In genomic region chr10:25392786-25393185, GRCm38 (mm10) we compare ENCODE assay signal across 24 mouse cellular contexts. TPM values are rescaled to one million over a fixed set of nuclear protein-coding genes. Genes with fewer than 3 reads are reported as not detected.
DNase-seq lines count a peak whose midpoint lies in the region; ATAC-seq and TF ChIP-seq lines count a peak whose summit lies in the region.
"Had no signal": no experiment of that assay in that cellular context is flagged by ENCODE, and none has a peak within 500 bp of the region (broad histone marks: within the 10 kb centered on the region; RNA-seq: fewer than 3 reads in every experiment).

No protein-coding gene starts in this region.

- 69% methylated on average over 7 of the region's 7 CpGs for WGBS in lung, embryonic 14.5 days
- 92% methylated on average over 7 of the region's 7 CpGs for WGBS in forebrain, embryonic 10.5 days

- H3K9me3 ChIP-seq in lung, embryonic 14.5 days (ENCODE audit: low read depth, low read length), result no peaks in the 10 kb centered on the region
- no peaks in the 10 kb centered on the region for H3K9me3 ChIP-seq in forebrain, embryonic 10.5 days
- H3K9me3 ChIP-seq: embryonic facial prominence, embryonic 10.5 days; forebrain, embryonic 15.5 days; G1E; hindbrain, embryonic 12.5 days had no signal

- peak; percentile 37 for DNase-seq in adrenal gland, postnatal 14 days
- DNase-seq in adrenal gland, adult (ENCODE audit: inconsistent age in 2 of 2, low spot score in 1 of 2), result no peak
- peak; percentile 43 for DNase-seq in lung, embryonic 14.5 days
- DNase-seq in lung, postnatal 14 days, result no peak
- peak; percentile 59 for DNase-seq in 3T3-L1 (ENCODE audit: low read depth, low spot score)
- no peak for DNase-seq in right cerebral cortex, postnatal 36 days (ENCODE audit: low spot score in 2 of 2)
- DNase-seq in forebrain, embryonic 10.5 days (ENCODE audit: extremely low spot score, low spot score), result no peak
- DNase-seq: adrenal gland, postnatal 10 days; cerebellum, adult 18-20 months; cerebellum, adult 9-11 months; gastrocnemius, postnatal 10 days; heart, postnatal 10 days; heart, postnatal 4 days had no signal

- H3K9ac ChIP-seq in lung, embryonic 14.5 days, result no peak overlapping the region
- H3K9ac ChIP-seq: forebrain, embryonic 15.5 days; hindbrain, embryonic 12.5 days had no signal

- H3K27ac ChIP-seq in lung, embryonic 14.5 days (ENCODE audit: low read depth), result no peak overlapping the region
- peak overlapping the region; percentile 30; the same call in 1 of the 2 replicates for H3K27ac ChIP-seq in brown adipose tissue, adult 24 weeks (replicated peaks; ENCODE audit: low read depth, low read length)
- no peak overlapping the region for H3K27ac ChIP-seq in forebrain, embryonic 10.5 days
- H3K27ac ChIP-seq: embryonic facial prominence, embryonic 10.5 days; forebrain, embryonic 15.5 days; hindbrain, embryonic 12.5 days had no signal

- no peaks in the 10 kb centered on the region for H3K27me3 ChIP-seq in lung, embryonic 14.5 days (ENCODE audit: insufficient read depth, low read length)
- H3K27me3 ChIP-seq in forebrain, embryonic 10.5 days (ENCODE audit: poor library complexity, severe bottlenecking), result no peaks in the 10 kb centered on the region
- H3K27me3 ChIP-seq: forebrain, embryonic 15.5 days; hindbrain, embryonic 12.5 days; Patski had no signal

- no peak for ATAC-seq in lung, embryonic 14.5 days (ENCODE audit: insufficient read depth)
- ATAC-seq: activated CD4-positive, CD25-positive, alpha-beta regulatory T cell, adult 4 months; CD4-positive, CD25-positive, alpha-beta regulatory T cell, adult 4 months; forebrain, embryonic 15.5 days; hindbrain, embryonic 16.5 days; inflammation-experienced regulatory T-cells, adult 6 months; intestine, postnatal 0 days; Patski had no signal

- H3K4me2 ChIP-seq in lung, embryonic 14.5 days, result no peak overlapping the region
- H3K4me2 ChIP-seq: forebrain, embryonic 15.5 days; hindbrain, embryonic 12.5 days had no signal

- H3K36me3 ChIP-seq in lung, embryonic 14.5 days (ENCODE audit: insufficient read depth), result no peaks in the 10 kb centered on the region
- no peaks in the 10 kb centered on the region for H3K36me3 ChIP-seq in forebrain, embryonic 10.5 days (replicated peaks)
- H3K36me3 ChIP-seq: embryonic facial prominence, embryonic 10.5 days; forebrain, embryonic 15.5 days; G1E; hindbrain, embryonic 12.5 days had no signal

- peaks cover 24% of the 10 kb centered on the region for H3K4me1 ChIP-seq in lung, embryonic 14.5 days (ENCODE audit: insufficient read depth)
- H3K4me1 ChIP-seq in brown adipose tissue, adult 24 weeks (ENCODE audit: control insufficient read depth, insufficient read depth, insufficient read length, low read length), result peaks cover 8% of the 10 kb centered on the region
- peaks cover 4% of the 10 kb centered on the region for H3K4me1 ChIP-seq in forebrain, embryonic 10.5 days
- H3K4me1 ChIP-seq: forebrain, embryonic 15.5 days; hindbrain, embryonic 12.5 days had no signal

- no peak for TF ChIP-seq CTCF in lung, embryonic 14.5 days (IDR thresholded peaks at IDR 0.05; ENCODE audit: low read depth)

- H3K4me3 ChIP-seq in lung, embryonic 14.5 days (ENCODE audit: low read depth, low read length), result no peak overlapping the region
- no peak overlapping the region for H3K4me3 ChIP-seq in brown adipose tissue, adult 24 weeks (ENCODE audit: insufficient read depth, low read depth, low read length)
- H3K4me3 ChIP-seq in forebrain, embryonic 10.5 days, result no peak overlapping the region
- H3K4me3 ChIP-seq: embryonic facial prominence, embryonic 10.5 days; forebrain, embryonic 15.5 days; hindbrain, embryonic 12.5 days had no signal

RNA-seq across cellular contexts. Expression of gene Epb41l2, which starts 33.2 kb away (rescaled TPM):
- 94.9 and 106 TPM in 2 replicates for total RNA-seq in adrenal gland, postnatal 14 days (2021)
- polyA plus RNA-seq in lung, embryonic 14.5 days (2014; fragmentation: Nextera tagmentation; extraction: Ambion mirVana), result 104 and 105 TPM in 2 replicates
- 148 and 170 TPM in 2 replicates for polyA plus RNA-seq in brown adipose tissue, adult 24 weeks (2012; ENCODE audit: insufficient read depth, insufficient read length, missing spikeins)
- 42.7 and 43.0 TPM in 2 replicates for polyA plus RNA-seq in forebrain, embryonic 10.5 days (2016; fragmentation: Nextera tagmentation; extraction: Ambion mirVana)
- polyA plus RNA-seq: G1E had no signal

Comparison
In these comparisons a context has a peak if more than half of its experiments do, and no peak if none do; other contexts are left out.
1. DNase-seq: peak in adrenal gland, postnatal 14 days (single experiment), lung, embryonic 14.5 days (single experiment) and 3T3-L1 (single experiment); none in adrenal gland, adult (0 of 2), lung, postnatal 14 days (single experiment), right cerebral cortex, postnatal 36 days (0 of 2) and forebrain, embryonic 10.5 days (single experiment).